In genomic region chr9:105523038-105523437, GRCm38 (mm10) we compare ENCODE assay signal across 11 mouse cellular contexts. TPM values are rescaled to one million over a fixed set of nuclear protein-coding genes. Genes with fewer than 3 reads are reported as not detected.
A peak's percentile ranks its signal among the peaks of the same experiment; 100 is the strongest.
DNase-seq lines count a peak whose midpoint lies in the region; ATAC-seq lines count a peak whose summit lies in the region.
"Had no signal": no experiment of that assay in that cellular context is flagged by ENCODE, and none has a peak within 500 bp of the region (broad histone marks: within the 10 kb centered on the region; RNA-seq: fewer than 3 reads in every experiment).

No protein-coding gene starts in this region.

- H3K9ac ChIP-seq in embryonic facial prominence, embryonic 14.5 days (ENCODE audit: low read depth, low read length): no peak overlapping the region
- no peak overlapping the region for H3K9ac ChIP-seq in midbrain, embryonic 16.5 days (ENCODE audit: low read depth, low read length)

- no peak overlapping the region for H3K27ac ChIP-seq in embryonic facial prominence, embryonic 14.5 days (replicated peaks; ENCODE audit: low read depth, low read length)
- peak overlapping the region; percentile 19; the same call in 1 of the 2 replicates for H3K27ac ChIP-seq in midbrain, embryonic 16.5 days (ENCODE audit: low read length)
- H3K27ac ChIP-seq: limb, embryonic 10.5 days had no signal

- peak; percentile 28; the same call in 1 of the 2 replicates for ATAC-seq in embryonic facial prominence, embryonic 14.5 days (ENCODE audit: low read depth)
- ATAC-seq in midbrain, embryonic 16.5 days: no peak

- 56% methylated on average over 2 of the region's 2 CpGs for WGBS in embryonic facial prominence, embryonic 14.5 days
- 76% methylated on average over 2 of the region's 2 CpGs for WGBS in midbrain, embryonic 16.5 days

- no peak overlapping the region for H3K4me2 ChIP-seq in embryonic facial prominence, embryonic 14.5 days (ENCODE audit: low read depth, low read length)
- H3K4me2 ChIP-seq in midbrain, embryonic 16.5 days (ENCODE audit: low read length): no peak overlapping the region

- no peaks in the 10 kb centered on the region for H3K27me3 ChIP-seq in embryonic facial prominence, embryonic 14.5 days (replicated peaks; ENCODE audit: control insufficient read depth, insufficient read depth, low read length)
- no peaks in the 10 kb centered on the region for H3K27me3 ChIP-seq in midbrain, embryonic 16.5 days (ENCODE audit: control insufficient read depth, insufficient read depth, low read depth, low read length)

- no peaks in the 10 kb centered on the region for H3K9me3 ChIP-seq in embryonic facial prominence, embryonic 14.5 days (ENCODE audit: control insufficient read depth, low read length)
- H3K9me3 ChIP-seq in midbrain, embryonic 16.5 days (replicated peaks; ENCODE audit: control insufficient read depth, low read length, poor library complexity, severe bottlenecking): no peaks in the 10 kb centered on the region
- H3K9me3 ChIP-seq: limb, embryonic 10.5 days had no signal

- peaks cover 36% of the 10 kb centered on the region for H3K4me1 ChIP-seq in embryonic facial prominence, embryonic 14.5 days (ENCODE audit: control insufficient read depth, insufficient read depth, low read length)
- peaks cover 15% of the 10 kb centered on the region for H3K4me1 ChIP-seq in midbrain, embryonic 16.5 days (ENCODE audit: control insufficient read depth, insufficient read depth, low read length)

- DNase-seq in heart, adult 11 months: peak; percentile 76
- DNase-seq in heart, adult 18-20 months: no peak
- peak; percentile 83 for DNase-seq in cerebellum, adult 11-12 months
- peak; percentile 47 for DNase-seq in embryonic facial prominence, embryonic 14.5 days (ENCODE audit: low spot score)
- no peak for DNase-seq in spleen, postnatal 10 days (ENCODE audit: low spot score in 2 of 2)
- DNase-seq in retina, postnatal 1 day: no peak
- DNase-seq in frontal cortex, postnatal 36 days (ENCODE audit: low spot score in 2 of 2): no peak
- DNase-seq: gastrocnemius, postnatal 14 days; lung, postnatal 14 days had no signal

- no peaks in the 10 kb centered on the region for H3K36me3 ChIP-seq in embryonic facial prominence, embryonic 14.5 days (ENCODE audit: control insufficient read depth, insufficient read depth, low read length)
- no peaks in the 10 kb centered on the region for H3K36me3 ChIP-seq in midbrain, embryonic 16.5 days (ENCODE audit: control insufficient read depth, insufficient read depth, low read length)
- H3K36me3 ChIP-seq: limb, embryonic 10.5 days had no signal

- no peak overlapping the region for H3K4me3 ChIP-seq in embryonic facial prominence, embryonic 14.5 days (ENCODE audit: low read depth, low read length)
- H3K4me3 ChIP-seq in midbrain, embryonic 16.5 days (ENCODE audit: low read depth, low read length): no peak overlapping the region
- H3K4me3 ChIP-seq: limb, embryonic 10.5 days had no signal

RNA-seq across cellular contexts. Expression of gene Atp2c1, which starts 4.1 kb away (rescaled TPM):
- 10 to 100 TPM; 58.6 to 65.0 TPM for total RNA-seq in heart, adult 18-20 months (2021)
- polyA plus RNA-seq in embryonic facial prominence, embryonic 14.5 days (2014; fragmentation: Nextera tagmentation; extraction: Ambion mirVana): 71.1 and 72.4 TPM in 2 replicates
- 108 and 136 TPM in 2 replicates for polyA plus RNA-seq in midbrain, embryonic 16.5 days (2015; fragmentation: Nextera tagmentation; extraction: Ambion mirVana)

Comparison
In these comparisons a context has a peak if more than half of its experiments do, and no peak if none do; other contexts are left out.
1. DNase-seq: peak in heart, adult 11 months (single experiment), cerebellum, adult 11-12 months (single experiment) and embryonic facial prominence, embryonic 14.5 days (single experiment); none in heart, adult 18-20 months (0 of 2), spleen, postnatal 10 days (0 of 2), retina, postnatal 1 day (single experiment) and frontal cortex, postnatal 36 days (0 of 2).